Mouse (Mus musculus) kidney, embryonic 14.5 days (tissue): ENCODE results near the gene Plxna2. TPM values are rescaled to one million over a fixed set of nuclear protein-coding genes. Genes with fewer than 3 reads are reported as not detected.

Experiments
- ATAC-seq: fragments of 200-750 bp; cut with Nextera tagmentation; 2 replicates; pipeline ENCODE4 v1.8.0; 2017; ENCODE audit warnings: moderate number of reproducible peaks, mild to moderate bottlenecking, moderate TSS enrichment, moderate library complexity; ENCODE audit not compliant: low FRiP score, low TSS enrichment
- H3K27ac ChIP-seq: fragments of 300-500 bp; sonication (generic); 2 replicates; pipeline ENCODE4 v1.5.1; 2014; ENCODE audit warnings: low read depth, mild to moderate bottlenecking, low read length, moderate library complexity, mixed read lengths
- H3K27me3 ChIP-seq: fragments of 300-500 bp; sonication (generic); 2 replicates; pipeline ENCODE4 v1.6.1; 2014; ENCODE audit warnings: mild to moderate bottlenecking, low read length; ENCODE audit not compliant: control insufficient read depth, insufficient read depth
- H3K36me3 ChIP-seq: fragments of 300-500 bp; sonication (generic); 2 replicates; pipeline ENCODE4 v1.6.1; 2014; ENCODE audit warnings: low read length, mixed read lengths; ENCODE audit not compliant: control insufficient read depth, insufficient read depth
- H3K4me1 ChIP-seq: fragments of 300-500 bp; sonication (generic); 2 replicates; pipeline ENCODE4 v1.6.1; 2014; ENCODE audit warnings: low read length, mixed read lengths; ENCODE audit not compliant: control insufficient read depth, insufficient read depth
- H3K4me2 ChIP-seq: fragments of 300-500 bp; sonication (generic); replicated peaks from 2 replicates; pipeline ENCODE4 v1.6.1; 2014; ENCODE audit warnings: low read depth, mild to moderate bottlenecking, low read length
- H3K4me3 ChIP-seq: fragments of 300-500 bp; sonication (generic); 2 replicates; pipeline ENCODE4 v1.5.1; 2014; ENCODE audit warnings: mild to moderate bottlenecking, low read length
- H3K9ac ChIP-seq: fragments of 300-500 bp; sonication (generic); 2 replicates; pipeline ENCODE4 v1.6.1; 2014; ENCODE audit warnings: low read depth, mild to moderate bottlenecking, low read length, moderate library complexity
- H3K9me3 ChIP-seq: fragments of 300-500 bp; sonication (generic); 2 replicates; pipeline ENCODE4 v1.6.1; 2016; ENCODE audit warnings: low read length; ENCODE audit not compliant: control insufficient read depth
- WGBS: fragments of 180-500 bp; shearing (Covaris S2); extraction: QIAGEN DNeasy Blood & Tissue Kit; methylation state at CpG from one replicate; pipeline ENCODE4 v1.1.7; 2014; 5-methylcytosine and 5-hydroxymethylcytosine counted together
- polyA plus RNA-seq: library from polyadenylated mRNA; unstranded; fragments of >200 nt; fragmentation: Nextera tagmentation; extraction: Ambion mirVana; gene quantifications from 2 replicates; pipeline ENCODE4 v1.2.1, GENCODE M21; 2014

The Plxna2 gene
- polyA plus RNA-seq, 1 experiment from 2014 or later = 7.4 TPM

DNA sequence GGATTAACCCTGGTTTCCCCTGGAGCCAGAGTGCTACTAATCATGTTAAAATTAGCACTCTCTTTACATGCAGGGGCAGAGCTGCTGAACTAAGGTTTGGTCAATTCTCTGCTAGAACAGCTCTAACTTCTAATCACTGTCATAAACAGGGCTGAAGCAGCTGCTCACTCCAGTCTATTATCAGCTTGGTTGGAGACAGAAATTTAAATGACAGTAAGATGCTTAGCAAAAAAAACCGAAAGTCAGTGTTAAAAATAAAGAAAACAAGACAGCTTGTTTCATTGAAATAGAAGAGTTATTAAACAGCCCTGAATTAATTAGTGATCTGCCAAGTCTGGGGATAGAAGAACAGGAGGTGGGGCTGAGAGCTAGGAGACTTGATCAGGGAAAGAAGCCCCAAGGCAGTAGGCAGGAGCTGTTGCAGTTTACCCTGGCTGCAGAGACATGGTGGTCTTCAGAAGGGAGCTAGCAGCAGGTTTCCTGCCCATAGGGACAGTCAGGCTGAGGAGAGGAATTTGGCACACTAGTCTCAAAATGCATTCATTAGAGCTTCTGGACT, 12.6 kb downstream of the Plxna2 start:
- no peak for ATAC-seq
- 76% methylated on average over 1 of the region's 1 CpGs for WGBS

GRCm38 (mm10) chr1:194631574-194631973, 13.6 kb downstream of the Plxna2 start:
- no peak overlapping the region for H3K27ac ChIP-seq
- 8% methylated on average over 1 of the region's 1 CpGs for WGBS
- no peaks in the 10 kb centered on the region for H3K27me3 ChIP-seq
- no peaks in the 10 kb centered on the region for H3K9me3 ChIP-seq
- H3K4me2 ChIP-seq = no peak overlapping the region
- no peak overlapping the region for H3K9ac ChIP-seq
- no peak for ATAC-seq
- H3K4me3 ChIP-seq = no peak overlapping the region
- peaks cover 4% of the 10 kb centered on the region; the same call in 1 of the 2 replicates for H3K4me1 ChIP-seq
- no peaks in the 10 kb centered on the region for H3K36me3 ChIP-seq

More for the DNA sequence above, 12.6 kb downstream of the Plxna2 start:
- no peak overlapping the region for H3K9ac ChIP-seq
- H3K36me3 ChIP-seq = no peaks in the 10 kb centered on the region
- no peak overlapping the region for H3K27ac ChIP-seq
- no peak overlapping the region for H3K4me2 ChIP-seq
- H3K27me3 ChIP-seq = no peaks in the 10 kb centered on the region
- peaks cover 10% of the 10 kb centered on the region for H3K4me1 ChIP-seq
- no peak overlapping the region for H3K4me3 ChIP-seq
- no peaks in the 10 kb centered on the region for H3K9me3 ChIP-seq

- peaks cover 4% of the 10 kb centered on the region; the same call in 1 of the 2 replicates for H3K4me1 ChIP-seq
These were observed 14.0 kb downstream of the Plxna2 start for GRCm38 (mm10) chr1:194632029-194632428.

DNA sequence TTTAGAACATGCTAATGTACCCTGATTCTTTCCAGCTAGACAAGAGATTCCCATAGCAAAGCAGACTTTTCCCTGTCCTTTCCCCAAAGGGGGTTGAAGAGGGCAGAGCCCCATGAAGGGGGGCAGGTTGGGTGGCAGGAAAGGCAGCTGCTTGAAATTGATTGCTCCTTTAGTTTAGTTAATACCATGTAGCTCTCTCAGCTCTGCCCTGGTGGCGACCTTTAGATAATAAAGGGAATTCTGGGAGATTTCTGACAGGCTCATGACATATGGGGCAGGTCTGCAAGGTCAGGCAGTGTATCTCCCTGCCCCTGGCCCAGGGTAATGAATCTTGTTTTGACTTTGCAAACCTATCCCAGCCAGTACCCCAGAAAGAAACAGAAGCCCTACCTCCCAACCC, 17.4 kb downstream of the Plxna2 start:
- Histone ChIP-seq H3K9ac (no peak overlapping the region), H3K9me3 (no peaks in the 10 kb centered on the region), H3K4me1 (peaks cover 4% of the 10 kb centered on the region; the same call in 1 of the 2 replicates), H3K4me3 (no peak overlapping the region), H3K4me2 (no peak overlapping the region), H3K36me3 (no peaks in the 10 kb centered on the region), H3K27ac (no peak overlapping the region), H3K27me3 (no peaks in the 10 kb centered on the region)
- peak; percentile 73; the same call in 1 of the 2 replicates for ATAC-seq
- 11% methylated on average over 1 of the region's 1 CpGs for WGBS

More at GRCm38 (mm10) chr1:194632029-194632428, 14.0 kb downstream of the Plxna2 start:
- WGBS = 93% methylated on average over 1 of the region's 1 CpGs
- Histone ChIP-seq H3K4me2 (no peak overlapping the region), H3K27ac (no peak overlapping the region), H3K36me3 (no peaks in the 10 kb centered on the region), H3K9me3 (no peaks in the 10 kb centered on the region), H3K27me3 (no peaks in the 10 kb centered on the region), H3K4me3 (no peak overlapping the region), H3K9ac (no peak overlapping the region)
- no peak for ATAC-seq

DNA sequence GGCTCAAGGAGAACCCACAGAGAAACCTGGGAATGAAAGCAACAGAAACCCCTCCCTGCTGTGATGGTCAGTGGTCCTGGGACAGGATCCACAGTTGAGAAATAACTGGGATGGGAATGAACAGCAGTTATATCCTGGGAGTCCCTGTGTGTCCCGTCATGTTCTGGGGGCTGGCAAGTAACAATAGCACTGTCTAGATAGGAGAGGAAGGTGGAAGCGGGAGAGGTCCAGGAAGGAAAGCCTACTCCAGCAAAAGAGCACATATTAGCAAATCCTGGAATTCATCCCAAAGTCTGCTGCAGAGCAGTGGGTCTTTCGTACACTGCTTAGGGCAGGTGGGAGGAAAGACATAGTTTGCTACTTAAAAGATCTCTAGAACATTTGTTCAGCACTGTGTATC, 17.9 kb downstream of the Plxna2 start:
- Histone ChIP-seq H3K4me1 (peaks cover 7% of the 10 kb centered on the region), H3K4me2 (no peak overlapping the region), H3K9me3 (no peaks in the 10 kb centered on the region), H3K4me3 (no peak overlapping the region), H3K9ac (no peak overlapping the region), H3K27ac (no peak overlapping the region), H3K27me3 (no peaks in the 10 kb centered on the region), H3K36me3 (no peaks in the 10 kb centered on the region)
- WGBS = 57% methylated on average over 3 of the region's 3 CpGs
- no peak for ATAC-seq

- Histone ChIP-seq H3K9ac (no peak overlapping the region), H3K36me3 (no peaks in the 10 kb centered on the region), H3K4me3 (no peak overlapping the region), H3K9me3 (no peaks in the 10 kb centered on the region), H3K27ac (no peak overlapping the region), H3K4me1 (peaks cover 18% of the 10 kb centered on the region), H3K4me2 (no peak overlapping the region), H3K27me3 (no peaks in the 10 kb centered on the region)
- 26% methylated on average over 5 of the region's 5 CpGs for WGBS
- no peak for ATAC-seq
These were observed 19.6 kb downstream of the Plxna2 start for GRCm38 (mm10) chr1:194637391-194638304.

DNA sequence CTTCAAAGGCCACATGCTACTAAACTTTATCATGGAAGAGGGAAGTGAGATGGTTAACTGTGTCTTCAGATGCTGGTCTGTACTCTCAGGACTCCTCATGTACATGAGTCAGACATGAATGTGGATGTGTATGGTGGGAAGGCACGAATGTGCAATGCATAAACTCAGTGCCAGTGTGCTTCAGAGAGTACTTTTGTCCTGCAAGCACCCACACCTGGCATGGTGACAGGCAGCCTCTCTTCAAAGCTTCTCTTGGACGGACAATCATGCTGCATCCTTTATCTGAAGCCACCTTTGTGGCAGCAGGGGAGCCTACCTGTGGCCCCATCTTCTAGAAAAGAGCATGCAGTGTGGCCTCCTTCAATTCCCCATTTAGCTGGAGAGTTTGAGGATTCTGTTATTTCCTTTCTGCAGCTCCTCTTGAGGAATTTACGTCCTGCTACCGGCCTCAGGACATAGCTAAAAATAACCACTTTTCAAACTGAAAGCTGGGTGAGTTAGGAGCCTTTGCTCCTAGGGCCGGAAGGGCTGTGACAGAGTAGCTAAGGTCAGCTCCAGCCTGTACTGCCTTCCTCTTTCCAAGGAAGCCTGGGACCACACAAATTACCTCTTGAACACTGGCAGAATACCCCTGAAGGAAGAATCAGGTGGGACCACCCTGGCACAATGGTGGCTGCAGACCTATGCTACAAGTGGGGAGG, 23.7 kb downstream of the Plxna2 start:
- Histone ChIP-seq H3K27ac (no peak overlapping the region), H3K9ac (no peak overlapping the region), H3K9me3 (no peaks in the 10 kb centered on the region), H3K4me3 (no peak overlapping the region), H3K4me1 (peaks cover 14% of the 10 kb centered on the region; the same call in 1 of the 2 replicates), H3K36me3 (peaks cover 9% of the 10 kb centered on the region), H3K4me2 (no peak overlapping the region), H3K27me3 (no peaks in the 10 kb centered on the region)
- 39% methylated on average over 5 of the region's 5 CpGs for WGBS
- no peak for ATAC-seq

DNA sequence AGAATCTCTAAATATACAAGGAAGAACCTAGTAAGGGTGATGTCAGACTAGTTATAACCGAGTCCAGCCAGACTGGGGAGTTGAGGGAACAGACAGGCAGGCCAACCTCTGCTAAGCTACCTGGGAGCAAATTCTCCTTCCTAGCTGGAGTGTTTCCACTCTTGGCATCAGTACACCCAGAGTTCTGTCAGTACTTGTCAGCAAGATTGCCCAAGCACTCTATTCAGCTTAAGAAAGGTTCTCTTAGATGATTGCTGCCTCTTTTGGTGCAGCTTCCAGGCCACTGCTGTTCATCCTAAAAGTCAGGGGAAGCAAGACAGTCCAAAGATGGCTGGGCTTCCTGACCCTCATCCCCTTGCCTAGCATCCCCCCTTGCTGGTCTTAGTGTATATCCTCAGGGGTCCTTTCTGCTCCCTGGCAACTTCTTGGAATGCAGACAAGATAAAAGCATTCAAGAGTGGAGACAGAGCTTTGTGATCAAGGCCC, 24.3 kb downstream of the Plxna2 start:
- H3K27ac ChIP-seq = no peak overlapping the region

More for the DNA sequence above, 24.3 kb downstream of the Plxna2 start:
- peaks cover 14% of the 10 kb centered on the region; the same call in 1 of the 2 replicates for H3K4me1 ChIP-seq
- no peak overlapping the region for H3K4me2 ChIP-seq
- H3K9me3 ChIP-seq = no peaks in the 10 kb centered on the region
- ATAC-seq = no peak
- H3K4me3 ChIP-seq = no peak overlapping the region
- H3K36me3 ChIP-seq = peaks cover 9% of the 10 kb centered on the region
- H3K27me3 ChIP-seq = no peaks in the 10 kb centered on the region
- 71% methylated on average over 1 of the region's 1 CpGs for WGBS
- no peak overlapping the region for H3K9ac ChIP-seq
